Mouse (Mus musculus): ENCODE results near the gene Cib4. TPM values are rescaled to one million over a fixed set of nuclear protein-coding genes. Genes with fewer than 3 reads are reported as not detected.

The Cib4 gene
- polyA plus RNA-seq, 1 experiment from 2014 or later, result not detected

DNA sequence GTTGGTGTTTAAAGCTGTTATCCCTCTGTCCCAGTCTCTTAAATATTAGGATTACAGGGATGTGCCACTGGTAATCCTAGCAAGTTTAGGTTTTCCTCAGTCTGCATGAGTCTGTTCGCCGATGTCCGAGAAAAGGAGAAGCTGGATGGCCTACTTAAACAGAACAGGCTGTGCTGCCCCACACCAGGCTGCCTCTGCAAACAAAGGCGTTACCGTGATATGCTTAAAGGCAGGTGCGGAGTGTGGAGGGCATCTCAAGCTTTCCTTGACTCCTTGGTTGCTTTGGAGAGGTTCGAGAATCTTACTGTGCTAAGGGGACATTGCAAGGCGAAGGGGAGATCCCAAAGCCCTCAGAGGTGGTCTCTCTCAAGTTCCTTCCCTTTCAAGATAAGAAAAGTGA, 48.8 kb downstream of the Cib4 start:
- H3K4me2 ChIP-seq (replicated peaks), result no peak overlapping the region
- no peaks in the 10 kb centered on the region for H3K9me3 ChIP-seq
- H3K27me3 ChIP-seq, result no peaks in the 10 kb centered on the region
- H3K27ac ChIP-seq, result 0 out of 2 replicates have a peak overlapping the region, but pooled peaks have one; percentile 23
- no peak for ATAC-seq (ENCODE audit: insufficient number of reproducible peaks, insufficient read depth, low FRiP score, low TSS enrichment)
- H3K4me1 ChIP-seq, result peaks cover 20% of the 10 kb centered on the region
- WGBS, result 52% methylated on average over 8 of the region's 8 CpGs
- no peaks in the 10 kb centered on the region for H3K36me3 ChIP-seq
- H3K4me3 ChIP-seq, result no peak overlapping the region
- H3K9ac ChIP-seq, result no peak overlapping the region

DNA sequence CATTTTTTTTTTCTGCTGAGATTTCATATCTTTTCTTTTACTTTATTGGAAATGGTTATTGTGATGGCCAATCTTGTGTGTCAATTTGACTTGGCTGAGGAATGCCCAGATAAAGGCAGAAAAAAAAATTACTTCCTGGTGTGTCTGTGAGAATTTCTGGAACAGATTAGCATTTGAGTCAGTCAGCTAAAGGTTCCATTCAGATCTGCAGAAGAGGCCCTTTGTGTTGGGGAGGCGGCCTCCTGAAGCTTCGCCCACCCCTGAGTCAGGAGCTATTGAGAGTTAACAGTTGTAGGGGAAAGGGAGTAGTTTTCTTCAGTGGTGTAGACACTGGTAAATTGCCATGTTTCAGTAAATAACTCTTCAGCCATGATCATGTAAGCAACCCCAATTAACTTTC, 50.3 kb downstream of the Cib4 start:
- Histone ChIP-seq H3K4me3 (no peak overlapping the region), H3K9me3 (no peaks in the 10 kb centered on the region), H3K36me3 (no peaks in the 10 kb centered on the region), H3K9ac (no peak overlapping the region), H3K27ac (no peak overlapping the region), H3K4me2 (replicated peaks) (no peak overlapping the region), H3K27me3 (no peaks in the 10 kb centered on the region), H3K4me1 (peaks cover 20% of the 10 kb centered on the region)
- 51% methylated on average over 2 of the region's 2 CpGs for WGBS
- no peak for ATAC-seq (ENCODE audit: insufficient number of reproducible peaks, insufficient read depth, low FRiP score, low TSS enrichment)

DNA sequence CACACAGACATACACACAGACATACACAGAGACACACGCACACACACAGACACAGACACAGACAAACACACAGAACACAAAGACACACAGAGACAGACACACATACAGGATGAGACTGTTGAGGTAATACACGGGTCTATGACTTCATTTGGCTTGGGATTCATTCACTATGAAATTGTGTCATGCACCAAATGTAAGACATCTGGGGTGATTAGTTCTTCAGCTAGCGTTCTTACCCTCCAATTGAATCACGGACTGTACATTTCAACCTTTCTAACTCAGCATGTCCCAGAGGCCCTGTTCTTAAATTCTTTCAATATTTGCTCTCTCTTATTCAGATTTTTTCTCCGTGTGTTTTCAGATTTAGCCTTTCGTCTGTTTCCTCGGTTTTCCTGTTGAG, 51.0 kb downstream of the Cib4 start:
- Histone ChIP-seq H3K9ac (no peak overlapping the region), H3K27ac (peak overlapping the region; percentile 24), H3K27me3 (no peaks in the 10 kb centered on the region), H3K4me2 (replicated peaks) (no peak overlapping the region), H3K4me3 (no peak overlapping the region), H3K36me3 (no peaks in the 10 kb centered on the region), H3K9me3 (no peaks in the 10 kb centered on the region), H3K4me1 (peaks cover 20% of the 10 kb centered on the region)
- no peak for ATAC-seq (ENCODE audit: insufficient number of reproducible peaks, insufficient read depth, low FRiP score, low TSS enrichment)
- 47% methylated on average over 7 of the region's 7 CpGs for WGBS

DNA sequence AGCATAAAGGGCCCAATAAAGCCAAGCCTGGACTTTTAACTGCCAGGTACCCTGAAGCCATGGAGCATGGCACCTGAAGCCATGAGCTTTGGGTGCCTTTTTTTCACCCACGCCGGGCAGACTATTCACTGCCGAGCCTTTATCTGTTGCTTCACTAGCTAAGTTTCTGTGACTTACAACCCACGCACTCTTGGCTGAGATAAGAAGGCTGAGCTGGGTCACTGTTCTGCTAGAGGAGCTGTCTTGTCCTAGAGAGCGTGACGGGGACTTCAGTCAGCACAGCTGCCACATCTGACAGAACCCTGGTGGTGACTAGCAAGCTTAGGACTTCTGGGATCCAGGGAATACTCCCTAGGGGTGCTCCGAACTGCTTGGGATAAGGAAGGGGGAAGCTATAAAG, 51.9 kb downstream of the Cib4 start:
- Histone ChIP-seq H3K4me3 (no peak overlapping the region), H3K4me1 (peaks cover 20% of the 10 kb centered on the region), H3K9me3 (no peaks in the 10 kb centered on the region), H3K36me3 (no peaks in the 10 kb centered on the region), H3K9ac (no peak overlapping the region), H3K4me2 (replicated peaks) (no peak overlapping the region), H3K27me3 (no peaks in the 10 kb centered on the region), H3K27ac (no peak overlapping the region)
- WGBS, result 75% methylated on average over 7 of the region's 7 CpGs
- ATAC-seq (ENCODE audit: insufficient number of reproducible peaks, insufficient read depth, low FRiP score, low TSS enrichment), result no peak

DNA sequence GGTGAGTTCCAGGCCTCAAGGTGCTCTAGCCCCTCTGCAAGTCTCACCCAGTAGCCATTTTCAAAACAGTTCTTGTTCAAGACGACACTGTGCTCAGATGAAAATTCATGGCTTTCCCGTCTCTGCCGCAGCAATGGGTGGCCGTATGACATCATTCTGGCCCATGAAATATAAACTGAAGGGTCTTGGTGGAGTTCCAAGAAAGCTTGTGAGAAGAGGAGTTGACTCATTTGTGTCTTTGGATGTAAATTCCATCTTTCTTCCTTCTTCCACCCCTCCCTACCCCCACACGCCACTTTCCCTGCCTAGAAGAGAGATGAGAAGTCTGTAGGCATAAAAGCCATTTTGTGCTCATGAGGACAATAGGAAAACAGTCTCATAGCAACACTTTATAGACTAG, 54.8 kb downstream of the Cib4 start:
- ATAC-seq (ENCODE audit: insufficient number of reproducible peaks, insufficient read depth, low FRiP score, low TSS enrichment), result no peak
- WGBS, result 89% methylated on average over 5 of the region's 5 CpGs

DNA sequence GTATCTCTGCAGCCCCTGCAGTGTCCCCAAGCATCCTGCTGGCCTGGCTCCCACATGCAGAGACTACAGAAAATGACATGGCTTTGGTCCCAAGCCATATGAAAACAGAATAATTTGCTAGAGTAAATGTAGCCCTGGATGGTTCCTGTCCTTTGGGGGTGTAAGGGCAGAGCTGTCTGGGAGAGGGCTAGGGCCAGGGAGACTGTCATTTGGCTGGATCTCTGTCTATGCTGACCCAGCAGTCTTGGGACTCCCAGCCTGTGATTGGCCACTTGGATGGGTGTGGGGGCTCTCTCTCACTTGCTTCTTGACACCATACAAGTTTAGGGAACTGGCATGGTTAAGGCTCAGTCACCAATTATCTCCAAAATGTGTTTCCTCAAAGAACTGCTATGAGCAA, 55.4 kb downstream of the Cib4 start:
- no peak overlapping the region for H3K27ac ChIP-seq
- ATAC-seq (ENCODE audit: insufficient number of reproducible peaks, insufficient read depth, low FRiP score, low TSS enrichment), result no peak
- no peak overlapping the region for H3K4me2 ChIP-seq (replicated peaks)
- H3K4me1 ChIP-seq, result peaks cover 6% of the 10 kb centered on the region; the same call in 1 of the 2 replicates
- H3K9me3 ChIP-seq, result no peaks in the 10 kb centered on the region
- no peaks in the 10 kb centered on the region for H3K27me3 ChIP-seq
- no peaks in the 10 kb centered on the region for H3K36me3 ChIP-seq
- H3K4me3 ChIP-seq, result no peak overlapping the region
- H3K9ac ChIP-seq, result no peak overlapping the region

More for the DNA sequence above, 54.8 kb downstream of the Cib4 start:
- H3K4me2 ChIP-seq (replicated peaks), result no peak overlapping the region
- no peak overlapping the region for H3K4me3 ChIP-seq
- H3K4me1 ChIP-seq, result peaks cover 6% of the 10 kb centered on the region; the same call in 1 of the 2 replicates
- H3K27me3 ChIP-seq, result no peaks in the 10 kb centered on the region
- no peaks in the 10 kb centered on the region for H3K9me3 ChIP-seq
- H3K27ac ChIP-seq, result no peak overlapping the region
- no peak overlapping the region for H3K9ac ChIP-seq
- no peaks in the 10 kb centered on the region for H3K36me3 ChIP-seq

DNA sequence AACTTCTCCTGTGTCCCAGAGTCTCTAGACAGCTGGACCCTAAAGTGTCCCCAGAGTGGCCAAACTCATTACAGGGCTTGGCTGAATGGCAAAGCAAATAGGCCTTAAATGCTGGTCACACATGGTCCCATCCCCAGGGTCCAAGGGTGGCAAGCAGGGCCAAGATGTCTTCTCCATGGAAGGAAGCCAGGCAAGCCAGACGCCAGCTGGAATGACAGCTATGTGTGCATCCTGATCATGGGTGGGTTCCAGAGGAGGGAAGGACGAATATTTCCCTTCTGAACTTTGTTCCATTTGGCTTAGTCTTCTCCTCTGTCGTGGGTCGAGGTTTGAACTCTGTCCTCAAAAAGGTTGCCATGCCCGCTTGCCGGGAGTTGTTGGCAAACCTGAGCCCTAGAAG, 60.5 kb downstream of the Cib4 start:
- H3K4me2 ChIP-seq (replicated peaks), result no peak overlapping the region
- H3K36me3 ChIP-seq, result no peaks in the 10 kb centered on the region
- no peaks in the 10 kb centered on the region for H3K9me3 ChIP-seq
- H3K27ac ChIP-seq, result no peak overlapping the region
- ATAC-seq (ENCODE audit: insufficient number of reproducible peaks, insufficient read depth, low FRiP score, low TSS enrichment), result no peak
- no peak overlapping the region for H3K9ac ChIP-seq
- no peak overlapping the region for H3K4me3 ChIP-seq
- WGBS, result 88% methylated on average over 6 of the region's 6 CpGs
- H3K27me3 ChIP-seq, result no peaks in the 10 kb centered on the region
- H3K4me1 ChIP-seq, result no peaks in the 10 kb centered on the region

DNA sequence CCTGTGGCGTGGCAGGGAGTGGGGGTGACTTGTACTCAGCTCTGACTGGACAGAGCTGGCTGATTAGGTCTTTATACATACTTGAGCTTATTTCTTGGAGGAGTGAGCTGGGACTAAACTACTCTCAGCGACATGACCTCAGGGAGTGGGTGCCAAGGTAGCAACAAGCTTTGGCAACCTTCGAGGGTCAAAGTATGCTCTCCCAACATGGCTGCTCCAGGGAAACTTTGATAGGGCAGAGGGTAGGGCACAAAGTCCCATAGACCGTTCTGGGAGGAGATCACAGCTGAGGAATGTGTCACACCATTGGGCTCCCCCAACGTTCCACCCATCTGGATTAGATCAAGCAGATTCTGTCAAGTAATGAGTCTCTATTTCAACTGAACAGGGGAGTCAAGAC, 61.0 kb downstream of the Cib4 start:
- no peak for ATAC-seq (ENCODE audit: insufficient number of reproducible peaks, insufficient read depth, low FRiP score, low TSS enrichment)
- Histone ChIP-seq H3K27ac (no peak overlapping the region), H3K4me2 (replicated peaks) (no peak overlapping the region), H3K9ac (no peak overlapping the region), H3K4me3 (no peak overlapping the region), H3K36me3 (no peaks in the 10 kb centered on the region), H3K27me3 (no peaks in the 10 kb centered on the region), H3K9me3 (no peaks in the 10 kb centered on the region), H3K4me1 (no peaks in the 10 kb centered on the region)
- 71% methylated on average over 5 of the region's 5 CpGs for WGBS

DNA sequence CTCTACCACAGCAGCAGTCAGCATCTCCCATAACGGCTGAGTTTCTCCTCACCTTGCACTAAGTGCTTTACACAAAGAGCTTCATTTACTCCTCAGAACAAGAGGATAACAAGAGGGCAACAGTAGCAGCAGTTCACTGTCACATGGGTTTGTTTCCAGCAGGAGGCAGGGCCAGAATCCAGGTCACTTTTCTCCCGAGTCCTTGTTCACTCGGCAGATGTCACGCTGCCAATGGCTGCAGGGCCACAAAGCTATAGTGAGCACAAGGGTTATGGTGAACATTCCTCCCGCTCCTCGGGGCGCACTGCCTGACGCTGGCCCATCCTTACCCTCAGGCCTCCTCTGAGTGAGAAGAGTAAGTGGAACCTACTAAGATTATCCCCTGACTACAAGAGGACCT, 62.1 kb downstream of the Cib4 start:
- no peaks in the 10 kb centered on the region for H3K4me1 ChIP-seq
- no peak overlapping the region for H3K9ac ChIP-seq
- 77% methylated on average over 8 of the region's 8 CpGs for WGBS
- ATAC-seq (ENCODE audit: insufficient number of reproducible peaks, insufficient read depth, low FRiP score, low TSS enrichment), result no peak
- no peak overlapping the region for H3K4me3 ChIP-seq
- no peaks in the 10 kb centered on the region for H3K27me3 ChIP-seq
- no peak overlapping the region for H3K27ac ChIP-seq
- H3K36me3 ChIP-seq, result no peaks in the 10 kb centered on the region
- H3K4me2 ChIP-seq (replicated peaks), result no peak overlapping the region
- no peaks in the 10 kb centered on the region for H3K9me3 ChIP-seq

DNA sequence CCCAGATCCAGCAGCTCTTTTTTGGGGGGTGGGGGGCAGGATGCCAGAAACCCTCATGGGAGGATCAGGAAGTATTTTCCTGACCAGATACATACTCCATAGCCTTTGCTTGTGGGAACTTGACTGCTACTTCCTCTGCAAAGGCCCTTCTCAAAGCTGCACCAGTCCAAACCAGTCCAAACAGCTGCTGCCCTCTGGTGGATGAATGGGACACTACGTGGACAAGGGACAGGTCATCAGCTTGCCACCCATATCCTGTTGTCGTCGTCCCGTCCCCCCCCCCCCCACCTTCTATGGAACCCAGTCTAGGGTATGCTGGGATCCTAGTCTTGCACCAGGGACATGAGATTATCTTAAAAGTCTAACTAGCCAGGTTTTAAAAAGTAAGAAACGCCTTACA, 63.3 kb downstream of the Cib4 start:
- Histone ChIP-seq H3K9me3 (no peaks in the 10 kb centered on the region), H3K4me3 (no peak overlapping the region), H3K27me3 (no peaks in the 10 kb centered on the region), H3K27ac (no peak overlapping the region), H3K4me2 (replicated peaks) (no peak overlapping the region), H3K9ac (no peak overlapping the region), H3K4me1 (no peaks in the 10 kb centered on the region), H3K36me3 (no peaks in the 10 kb centered on the region)
- peak; percentile 15; the same call in 1 of the 2 replicates for ATAC-seq (ENCODE audit: insufficient number of reproducible peaks, insufficient read depth, low FRiP score, low TSS enrichment)
- WGBS, result 19% methylated on average over 5 of the region's 5 CpGs

DNA sequence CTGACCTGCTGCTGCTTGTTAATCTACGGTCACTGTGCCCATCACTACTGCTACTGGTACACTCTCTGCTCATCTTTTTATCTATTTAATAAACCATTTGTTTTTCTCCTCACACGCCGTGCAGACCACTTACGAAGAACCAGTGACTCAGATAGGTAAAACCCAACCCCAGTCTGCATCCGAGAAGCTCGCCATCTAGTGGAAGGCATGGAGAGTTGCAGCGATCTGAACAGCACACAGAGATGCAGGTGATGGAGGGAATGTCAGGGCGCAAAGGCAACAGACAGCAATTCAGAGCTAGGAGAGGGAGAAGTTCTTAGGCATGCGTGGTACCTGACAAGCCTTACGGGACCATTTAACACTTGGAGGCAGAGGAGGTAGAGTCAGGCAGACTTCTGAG, 69.1 kb downstream of the Cib4 start:
- 38% methylated on average over 10 of the region's 10 CpGs for WGBS
- Histone ChIP-seq H3K9me3 (no peaks in the 10 kb centered on the region), H3K4me1 (no peaks in the 10 kb centered on the region), H3K36me3 (no peaks in the 10 kb centered on the region), H3K4me2 (replicated peaks) (no peak overlapping the region), H3K27me3 (no peaks in the 10 kb centered on the region), H3K27ac (no peak overlapping the region), H3K4me3 (no peak overlapping the region), H3K9ac (no peak overlapping the region)
- no peak for ATAC-seq (ENCODE audit: insufficient number of reproducible peaks, insufficient read depth, low FRiP score, low TSS enrichment)

DNA sequence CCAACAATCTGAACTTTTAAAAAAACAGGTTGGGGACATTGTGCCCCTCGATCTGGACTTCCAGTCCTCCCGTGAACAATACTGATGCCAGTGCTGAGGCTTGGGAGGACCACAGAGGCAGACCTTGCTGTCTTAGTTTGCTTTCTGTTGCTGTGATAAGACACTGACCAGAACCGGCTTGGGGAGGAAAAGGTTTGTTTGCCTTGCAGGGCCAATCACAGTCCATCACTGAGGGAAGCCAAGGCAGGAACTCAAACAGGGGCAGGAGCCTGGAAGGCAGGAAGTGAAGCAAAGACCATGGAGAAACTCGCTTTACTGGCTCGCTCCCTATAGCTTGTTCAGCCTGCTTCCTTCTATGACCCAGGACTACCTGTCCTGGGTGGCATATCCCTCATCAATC, 73.5 kb downstream of the Cib4 start:
- no peak for ATAC-seq (ENCODE audit: insufficient number of reproducible peaks, insufficient read depth, low FRiP score, low TSS enrichment)
- Histone ChIP-seq H3K9me3 (no peaks in the 10 kb centered on the region), H3K9ac (no peak overlapping the region), H3K27ac (no peak overlapping the region), H3K4me2 (replicated peaks) (no peak overlapping the region), H3K36me3 (no peaks in the 10 kb centered on the region), H3K4me3 (no peak overlapping the region), H3K4me1 (no peaks in the 10 kb centered on the region; the same call in 1 of the 2 replicates), H3K27me3 (peaks cover 7% of the 10 kb centered on the region; the same call in 1 of the 2 replicates)
- 67% methylated on average over 5 of the region's 5 CpGs for WGBS

DNA sequence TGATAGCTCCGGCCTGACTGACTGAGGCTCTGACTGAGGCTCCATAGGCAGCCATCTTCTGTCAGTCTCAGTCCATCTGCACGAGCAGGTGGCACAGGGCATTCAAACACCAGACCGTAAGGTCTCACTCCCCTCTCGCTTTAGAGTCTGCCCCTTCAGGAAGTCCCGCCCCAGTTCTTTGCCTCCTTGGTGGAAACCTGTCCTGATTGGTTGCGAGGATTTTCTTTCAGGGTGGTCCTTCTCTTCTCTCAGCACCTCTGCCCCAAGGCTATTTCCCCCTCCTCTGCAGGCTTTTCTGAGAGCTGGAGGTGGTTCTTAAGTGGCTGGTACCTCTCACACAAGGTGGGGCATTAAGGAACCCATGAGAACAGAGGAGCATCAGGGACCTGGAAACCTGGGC, 75.2 kb downstream of the Cib4 start:
- H3K4me3 ChIP-seq, result no peak overlapping the region
- no peaks in the 10 kb centered on the region for H3K36me3 ChIP-seq
- no peak overlapping the region for H3K9ac ChIP-seq
- H3K9me3 ChIP-seq, result no peaks in the 10 kb centered on the region
- ATAC-seq (ENCODE audit: insufficient number of reproducible peaks, insufficient read depth, low FRiP score, low TSS enrichment), result no peak
- H3K4me2 ChIP-seq (replicated peaks), result no peak overlapping the region
- 49% methylated on average over 6 of the region's 6 CpGs for WGBS
- peaks cover 24% of the 10 kb centered on the region for H3K27me3 ChIP-seq
- no peak overlapping the region for H3K27ac ChIP-seq
- peaks cover 6% of the 10 kb centered on the region for H3K4me1 ChIP-seq
